Mouse (Mus musculus) regulatory T cell (primary cell): ENCODE measurements around the gene Tmem245.
"Not testable (repeated sequence)": the region's sequence is repeated elsewhere in the genome, so short reads cannot be mapped to it uniquely, and the experiment has no call there.

Source experiments
- in situ Hi-C: fragments of 300-600 bp; cut with MboI, MseI; formaldehyde crosslinking; loops from one replicate; pipeline ENCODE4 v1.15.1; 2025; ENCODE audit warnings: high pct_unique_total_duplicates

Tmem245 gene

GRCm38 (mm10) chr4:56930312-56930711 is 16.9 kb downstream of the Tmem245 start:
- in situ Hi-C loops, result loop anchor here (5.0 kb wide), 1 partner anchor 33 kb away; no protein-coding TSS in a partner anchor

GRCm38 (mm10) chr4:56926971-56927370 is 20.3 kb downstream of the Tmem245 start:
- in situ Hi-C loops, result no loop called here

GRCm38 (mm10) chr4:56922229-56922628 is 25.0 kb downstream of the Tmem245 start:
- in situ Hi-C loops, result no loop called here

GRCm38 (mm10) chr4:56915732-56916325 is 31.4 kb downstream of the Tmem245 start:
- in situ Hi-C loops, result no loop called here

GRCm38 (mm10) chr4:56914761-56915160 is 32.5 kb downstream of the Tmem245 start:
- in situ Hi-C loops, result no loop called here

GRCm38 (mm10) chr4:56914338-56914737 is 32.9 kb downstream of the Tmem245 start:
- in situ Hi-C loops, result no loop called here

GRCm38 (mm10) chr4:56912382-56913001 is 34.7 kb downstream of the Tmem245 start:
- in situ Hi-C loops, result no loop called here

GRCm38 (mm10) chr4:56909568-56909967 is 37.7 kb downstream of the Tmem245 start:
- in situ Hi-C loops, result no loop called here

- in situ Hi-C loops, result no loop called here
Measured at GRCm38 (mm10) chr4:56907671-56908070, 39.6 kb downstream of the Tmem245 start.

- in situ Hi-C loops, result no loop called here
Measured at GRCm38 (mm10) chr4:56906926-56907325, 40.3 kb downstream of the Tmem245 start.

GRCm38 (mm10) chr4:56905507-56905906 is 41.7 kb downstream of the Tmem245 start:
- in situ Hi-C loops, result no loop called here

GRCm38 (mm10) chr4:56901671-56902070 is 45.6 kb downstream of the Tmem245 start:
- in situ Hi-C loops, result loop anchor here (5.0 kb wide), 1 partner anchor 34 kb away; the partner anchor contains the start of gene Ctnnal1

- in situ Hi-C loops, result loop anchor here (5.0 kb wide), 1 partner anchor 33 kb away; no protein-coding TSS in a partner anchor
Measured at GRCm38 (mm10) chr4:56899216-56899615, 48.0 kb downstream of the Tmem245 start.

GRCm38 (mm10) chr4:56897511-56897910 is 49.7 kb downstream of the Tmem245 start:
- in situ Hi-C loops, result loop anchor here (5.0 kb wide), 1 partner anchor 35 kb away; no protein-coding TSS in a partner anchor

GRCm38 (mm10) chr4:56894196-56894595 is 53.0 kb downstream of the Tmem245 start:
- in situ Hi-C loops, result no loop called here

GRCm38 (mm10) chr4:56892501-56893115 is 54.6 kb downstream of the Tmem245 start:
- in situ Hi-C loops, result no loop called here

GRCm38 (mm10) chr4:56888483-56888882 is 58.8 kb downstream of the Tmem245 start:
- in situ Hi-C loops, result no loop called here

GRCm38 (mm10) chr4:56886286-56886979 is 60.8 kb downstream of the Tmem245 start:
- in situ Hi-C loops, result no loop called here

- in situ Hi-C loops, result no loop called here
Measured at GRCm38 (mm10) chr4:56880036-56880703, 67.1 kb downstream of the Tmem245 start.

GRCm38 (mm10) chr4:56878971-56879370 is 68.3 kb downstream of the Tmem245 start:
- in situ Hi-C loops, result no loop called here

- in situ Hi-C loops, result not testable (repeated sequence)
Measured at GRCm38 (mm10) chr4:56870541-56870940, 76.7 kb downstream of the Tmem245 start.
